Mouse (Mus musculus) neural tube, embryonic 12.5 days (tissue): ENCODE data around the gene Slc38a2. TPM values are rescaled to one million over a fixed set of nuclear protein-coding genes. Genes with fewer than 3 reads are reported as not detected.
A peak's percentile ranks its signal among the peaks of the same experiment; 100 is the strongest.

ENCODE experiments used
- ATAC-seq: fragments of 200-750 bp; cut with Nextera tagmentation; 2 replicates; pipeline ENCODE4 v1.8.0; 2017; ENCODE audit warnings: low read depth, mild to moderate bottlenecking, moderate TSS enrichment, moderate library complexity; ENCODE audit not compliant: low FRiP score
- H3K27ac ChIP-seq: fragments of 300-500 bp; sonication (generic); 2 replicates; pipeline ENCODE4 v1.5.1; 2016
- H3K27me3 ChIP-seq: fragments of 300-500 bp; sonication (generic); replicated peaks from 2 replicates; pipeline ENCODE4 v1.6.1; 2016; ENCODE audit warnings: mild to moderate bottlenecking
- H3K36me3 ChIP-seq: fragments of 300-500 bp; sonication (generic); 2 replicates; pipeline ENCODE4 v1.6.1; 2016; ENCODE audit warnings: mild to moderate bottlenecking
- H3K4me1 ChIP-seq: fragments of 300-500 bp; sonication (generic); 2 replicates; pipeline ENCODE4 v1.6.1; 2016
- H3K4me2 ChIP-seq: fragments of 300-500 bp; sonication (generic); replicated peaks from 2 replicates; pipeline ENCODE4 v1.6.1; 2016; ENCODE audit warnings: mild to moderate bottlenecking
- H3K4me3 ChIP-seq: fragments of 300-500 bp; sonication (generic); 2 replicates; pipeline ENCODE4 v1.5.1; 2016
- H3K9ac ChIP-seq: fragments of 300-500 bp; sonication (generic); 2 replicates; pipeline ENCODE4 v1.6.1; 2016; ENCODE audit warnings: mild to moderate bottlenecking
- H3K9me3 ChIP-seq: fragments of 300-500 bp; sonication (generic); 2 replicates; pipeline ENCODE4 v1.6.1; 2016; ENCODE audit warnings: mild to moderate bottlenecking
- WGBS: fragments of 180-500 bp; shearing (Covaris S2); methylation state at CpG from one replicate; pipeline ENCODE4 v1.1.7; 2016; 5-methylcytosine and 5-hydroxymethylcytosine counted together
- polyA plus RNA-seq: library from polyadenylated mRNA; unstranded; fragments of >200 nt; fragmentation: Nextera tagmentation; extraction: Ambion mirVana; gene quantifications from 2 replicates; pipeline ENCODE4 v1.2.1, GENCODE M21; 2016

Slc38a2 gene
- polyA plus RNA-seq, 1 experiment from 2014 or later: 176 TPM

DNA sequence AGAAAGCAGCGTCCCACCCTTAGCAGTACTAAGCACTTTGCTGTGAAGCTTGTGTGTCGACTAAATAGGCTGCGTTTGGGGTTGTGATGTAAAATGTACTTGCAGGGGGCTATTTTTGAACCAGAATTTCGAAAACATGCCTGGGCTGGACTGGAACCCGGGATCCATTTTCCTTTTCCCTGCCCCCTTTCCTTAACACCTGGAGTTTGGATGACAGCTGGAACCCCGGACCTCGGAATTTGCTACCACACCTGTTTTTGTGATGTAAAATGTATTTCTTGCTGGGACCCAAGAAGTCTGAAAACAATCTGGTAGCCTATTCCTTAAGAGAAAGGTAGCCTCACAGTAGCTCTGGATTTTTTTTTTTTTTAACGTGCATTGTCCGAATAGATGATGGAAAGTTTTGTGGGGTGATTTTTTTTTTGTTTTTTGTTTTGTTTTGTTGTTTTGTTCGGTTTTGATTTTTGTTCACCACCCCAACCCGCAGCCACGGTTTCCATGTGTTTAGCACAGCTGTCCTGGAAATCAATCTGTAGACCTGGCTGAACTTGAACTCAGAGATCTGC is 3.0 kb upstream of the Slc38a2 start:
- H3K27ac ChIP-seq: no peak overlapping the region
- WGBS: 89% methylated on average over 12 of the region's 12 CpGs
- H3K4me2 ChIP-seq: no peak overlapping the region
- H3K27me3 ChIP-seq: no peaks in the 10 kb centered on the region
- H3K9ac ChIP-seq: no peak overlapping the region
- H3K4me1 ChIP-seq: peaks cover 8% of the 10 kb centered on the region
- H3K9me3 ChIP-seq: no peaks in the 10 kb centered on the region
- no peaks in the 10 kb centered on the region; the same call in 1 of the 2 replicates for H3K36me3 ChIP-seq
- ATAC-seq: no peak
- H3K4me3 ChIP-seq: no peak overlapping the region

DNA sequence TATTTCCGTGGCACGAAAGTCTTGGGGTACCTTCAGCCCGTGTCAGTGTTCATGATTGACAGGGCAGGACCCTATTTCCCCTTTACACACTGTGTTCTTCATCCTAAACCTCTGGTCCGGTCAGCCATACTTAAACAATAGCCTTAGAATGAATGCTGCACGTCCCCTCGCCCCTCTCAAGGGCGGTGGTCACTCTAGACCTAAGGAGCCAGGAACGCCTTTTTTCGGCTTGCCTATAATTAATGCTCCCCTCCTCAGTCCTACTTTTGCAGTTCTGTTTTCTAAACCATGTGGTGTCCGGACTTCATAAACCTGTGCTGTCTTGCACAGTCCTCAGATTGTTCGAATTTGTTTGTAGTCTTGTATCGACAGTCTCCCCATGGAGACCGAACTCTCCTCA is 1.2 kb upstream of the Slc38a2 start:
- H3K4me3 ChIP-seq: no peak overlapping the region
- peak overlapping the region; percentile 99; the same call in 1 of the 2 replicates for H3K9ac ChIP-seq
- no peaks in the 10 kb centered on the region for H3K27me3 ChIP-seq
- 34% methylated on average over 13 of the region's 13 CpGs for WGBS
- no peak for ATAC-seq
- H3K36me3 ChIP-seq: peaks cover 13% of the 10 kb centered on the region
- H3K4me2 ChIP-seq: peak overlapping the region; percentile 78
- H3K27ac ChIP-seq: no peak overlapping the region; the same call in 1 of the 2 replicates
- H3K4me1 ChIP-seq: peaks cover 25% of the 10 kb centered on the region
- no peaks in the 10 kb centered on the region for H3K9me3 ChIP-seq

GRCm38 (mm10) chr15:96698658-96699448 is 677 bp downstream of the Slc38a2 start:
- H3K4me3 ChIP-seq: peak overlapping the region; percentile 87
- ATAC-seq: peak; percentile 85

GRCm38 (mm10) chr15:96697901-96698657 is 1.5 kb downstream of the Slc38a2 start:
- Histone ChIP-seq H3K4me1 (peaks cover 35% of the 10 kb centered on the region), H3K9ac (peak overlapping the region; percentile 99), H3K4me3 (peak overlapping the region; percentile 87), H3K27ac (peak overlapping the region; percentile 99; the same call in 1 of the 2 replicates), H3K9me3 (no peaks in the 10 kb centered on the region), H3K4me2 (peak overlapping the region; percentile 78), H3K36me3 (peaks cover 40% of the 10 kb centered on the region), H3K27me3 (no peaks in the 10 kb centered on the region)
- WGBS: 24% methylated on average over 19 of the region's 19 CpGs
- ATAC-seq: peak; percentile 3; the same call in 1 of the 2 replicates

More at GRCm38 (mm10) chr15:96698658-96699448, 677 bp downstream of the Slc38a2 start:
- under 1% methylated on average over 89 of the region's 101 CpGs for whole genome bisulfite sequencing
- no peaks in the 10 kb centered on the region for H3K27me3 ChIP-seq
- peak overlapping the region; percentile 99 for H3K9ac ChIP-seq
- no peaks in the 10 kb centered on the region for H3K9me3 ChIP-seq
- peak overlapping the region; percentile 99 for H3K27ac ChIP-seq
- H3K4me2 ChIP-seq: peak overlapping the region; percentile 78
- peaks cover 35% of the 10 kb centered on the region for H3K4me1 ChIP-seq
- peaks cover 33% of the 10 kb centered on the region for H3K36me3 ChIP-seq

DNA sequence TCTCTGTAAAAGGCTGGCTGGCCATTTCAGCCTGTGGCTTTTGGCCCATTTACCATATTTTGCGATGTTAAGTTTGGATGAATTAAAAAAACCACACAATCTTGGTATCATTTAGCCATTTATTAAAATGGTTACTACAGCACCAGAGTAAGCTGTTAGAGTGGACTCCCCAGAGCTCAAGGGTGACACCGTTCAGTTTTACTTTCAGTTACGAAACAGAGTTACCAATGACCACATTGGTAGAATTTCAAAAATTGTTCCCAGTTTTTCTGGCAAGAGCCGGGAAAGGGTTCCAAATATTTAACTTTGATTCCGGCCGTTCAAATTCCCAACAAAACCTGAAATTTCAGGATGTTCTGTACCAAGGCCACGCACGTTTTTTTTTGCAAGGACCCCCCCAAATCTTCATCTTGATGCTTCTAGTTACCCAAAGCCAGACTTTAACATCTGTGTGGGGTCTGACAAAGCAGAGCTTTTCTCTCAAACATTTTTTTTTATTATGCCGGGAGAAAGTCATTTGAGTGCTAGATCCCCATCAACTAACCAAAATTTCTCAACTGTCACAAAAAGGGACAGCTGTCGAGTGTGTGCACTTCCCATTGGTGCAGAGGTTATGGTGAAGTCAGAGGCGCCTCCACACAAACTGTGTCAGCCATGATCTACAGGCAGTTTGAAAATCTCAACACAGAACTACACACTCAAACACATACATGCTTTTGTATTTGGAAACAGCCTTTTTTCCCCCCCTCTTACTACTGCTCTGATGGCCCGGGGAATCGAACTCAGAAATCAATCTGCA is 2.8 kb downstream of the Slc38a2 start:
- 78% methylated on average over 13 of the region's 13 CpGs for WGBS
- Histone ChIP-seq H3K4me3 (peak overlapping the region; percentile 87), H3K36me3 (peaks cover 54% of the 10 kb centered on the region), H3K27ac (no peak overlapping the region), H3K9ac (peak overlapping the region; percentile 99), H3K9me3 (no peaks in the 10 kb centered on the region), H3K4me1 (peaks cover 35% of the 10 kb centered on the region), H3K27me3 (no peaks in the 10 kb centered on the region), H3K4me2 (peak overlapping the region; percentile 78)
- ATAC-seq: no peak

DNA sequence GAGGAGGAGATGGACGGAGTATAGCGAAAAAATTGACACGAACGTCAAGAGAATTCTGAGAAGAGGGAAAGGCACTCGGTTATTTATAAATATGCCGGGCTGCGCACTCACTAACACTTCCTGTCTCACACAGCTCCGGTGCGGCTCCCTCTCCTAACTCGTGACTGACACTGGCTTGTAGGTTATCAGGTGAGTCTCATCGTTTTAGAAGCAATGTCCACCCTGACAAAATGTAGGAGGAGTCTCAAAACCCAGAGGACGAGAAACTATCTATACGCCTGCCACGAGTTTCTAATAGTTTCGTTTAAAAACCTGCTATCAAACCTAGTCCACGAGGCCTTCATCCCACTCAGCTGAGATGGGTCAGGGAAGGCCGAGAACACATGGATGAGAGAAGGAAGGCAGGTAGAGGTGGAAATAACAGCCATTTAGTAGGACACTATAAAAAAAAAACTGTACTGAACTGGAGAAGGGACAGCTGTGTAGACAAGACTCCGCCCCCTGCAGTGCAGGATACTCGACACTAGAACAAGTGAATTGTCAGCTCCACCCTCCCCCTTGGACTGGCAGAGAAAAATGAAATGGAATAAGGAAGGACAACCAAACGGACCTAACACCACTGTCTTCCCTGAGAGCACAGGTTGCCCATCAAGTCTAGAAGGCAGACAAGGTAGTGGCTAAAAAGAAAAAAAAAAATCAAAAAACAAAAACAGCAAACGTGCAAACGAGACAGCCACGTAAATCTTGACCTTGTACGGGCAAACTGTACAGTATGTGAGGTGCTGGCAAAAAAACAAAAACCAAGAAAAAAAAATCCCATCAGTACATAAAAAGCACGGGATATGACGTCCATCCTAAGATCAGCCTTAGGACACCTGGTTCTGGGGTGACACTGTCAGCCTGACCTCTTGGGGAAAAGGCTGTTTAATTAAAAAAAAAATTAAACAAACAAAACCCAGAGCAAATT is 3.8 kb downstream of the Slc38a2 start:
- 0 out of 2 replicates have a peak overlapping the region, but pooled peaks have one; percentile 87 for H3K4me3 ChIP-seq
- 78% methylated on average over 26 of the region's 26 CpGs for WGBS
- H3K27me3 ChIP-seq: no peaks in the 10 kb centered on the region
- no peak for ATAC-seq
- H3K27ac ChIP-seq: no peak overlapping the region
- H3K4me1 ChIP-seq: peaks cover 35% of the 10 kb centered on the region
- peak overlapping the region; percentile 78 for H3K4me2 ChIP-seq
- no peak overlapping the region for H3K9ac ChIP-seq
- H3K36me3 ChIP-seq: peaks cover 64% of the 10 kb centered on the region
- H3K9me3 ChIP-seq: no peaks in the 10 kb centered on the region

GRCm38 (mm10) chr15:96694988-96695387 is 4.5 kb downstream of the Slc38a2 start:
- H3K27ac ChIP-seq: no peak overlapping the region
- H3K9ac ChIP-seq: no peak overlapping the region
- H3K4me3 ChIP-seq: no peak overlapping the region
- WGBS: 94% methylated on average over 7 of the region's 7 CpGs
- peaks cover 71% of the 10 kb centered on the region for H3K36me3 ChIP-seq
- no peaks in the 10 kb centered on the region for H3K9me3 ChIP-seq
- H3K4me2 ChIP-seq: no peak overlapping the region
- peaks cover 27% of the 10 kb centered on the region for H3K4me1 ChIP-seq
- H3K27me3 ChIP-seq: no peaks in the 10 kb centered on the region
- ATAC-seq: no peak

DNA sequence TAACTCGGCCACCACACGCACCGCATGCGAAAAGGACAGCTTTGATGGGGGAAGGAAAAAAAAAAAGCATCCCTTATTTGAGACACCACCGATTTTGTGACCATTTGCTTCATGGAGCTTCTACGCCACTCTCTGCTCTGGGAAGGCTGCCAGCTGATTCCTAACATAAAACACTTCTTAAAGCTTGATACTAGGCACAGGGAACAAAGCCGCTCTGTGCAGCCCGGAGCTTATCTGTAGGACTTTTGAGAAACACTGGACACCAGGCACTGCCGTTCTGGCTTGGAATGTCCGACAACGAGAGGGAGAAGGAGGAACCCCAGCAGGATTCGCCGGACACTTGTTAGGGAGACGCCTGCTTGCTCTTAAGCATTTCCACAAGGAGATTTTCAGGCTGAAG is 5.8 kb downstream of the Slc38a2 start:
- Histone ChIP-seq H3K4me3 (no peak overlapping the region), H3K27ac (no peak overlapping the region), H3K36me3 (peaks cover 79% of the 10 kb centered on the region), H3K9me3 (no peaks in the 10 kb centered on the region), H3K27me3 (no peaks in the 10 kb centered on the region), H3K4me2 (no peak overlapping the region), H3K9ac (no peak overlapping the region), H3K4me1 (peaks cover 27% of the 10 kb centered on the region)
- ATAC-seq: no peak
- WGBS: 86% methylated on average over 14 of the region's 14 CpGs

DNA sequence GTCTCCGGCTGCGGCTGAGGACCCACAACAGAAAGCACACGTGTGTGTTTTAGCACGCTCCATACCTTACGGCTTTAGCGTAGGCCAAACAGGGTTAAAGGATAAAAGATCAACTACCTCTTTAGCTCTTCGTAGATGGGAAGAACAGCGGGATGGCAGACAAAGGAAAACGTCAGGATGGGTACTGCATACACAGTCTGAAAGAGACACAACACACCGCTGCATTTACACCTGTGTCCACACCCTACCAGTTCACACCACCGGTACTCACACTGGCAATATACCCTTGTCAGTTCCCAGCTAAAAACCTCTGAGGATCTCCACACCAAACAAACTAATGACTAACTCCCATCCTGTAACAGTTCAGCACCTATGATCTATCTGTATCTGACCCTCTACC is 7.1 kb downstream of the Slc38a2 start:
- Histone ChIP-seq H3K9ac (no peak overlapping the region), H3K27ac (no peak overlapping the region), H3K9me3 (no peaks in the 10 kb centered on the region), H3K27me3 (no peaks in the 10 kb centered on the region), H3K4me2 (no peak overlapping the region), H3K4me1 (peaks cover 25% of the 10 kb centered on the region), H3K4me3 (no peak overlapping the region), H3K36me3 (peaks cover 88% of the 10 kb centered on the region)
- ATAC-seq: no peak
- WGBS: 89% methylated on average over 11 of the region's 11 CpGs

- no peak for ATAC-seq
- no peak overlapping the region for H3K27ac ChIP-seq
Measured at GRCm38 (mm10) chr15:96691381-96691780, 8.1 kb downstream of the Slc38a2 start.

GRCm38 (mm10) chr15:96690829-96691228 is 8.7 kb downstream of the Slc38a2 start:
- H3K4me1 ChIP-seq: peaks cover 11% of the 10 kb centered on the region; the same call in 1 of the 2 replicates
- no peaks in the 10 kb centered on the region for H3K27me3 ChIP-seq
- no peak overlapping the region for H3K27ac ChIP-seq
- H3K4me3 ChIP-seq: no peak overlapping the region
- H3K9ac ChIP-seq: no peak overlapping the region
- H3K9me3 ChIP-seq: no peaks in the 10 kb centered on the region
- H3K4me2 ChIP-seq: no peak overlapping the region
- 95% methylated on average over 13 of the region's 13 CpGs for WGBS
- no peak for ATAC-seq
- peaks cover 80% of the 10 kb centered on the region for H3K36me3 ChIP-seq

More at GRCm38 (mm10) chr15:96691381-96691780, 8.1 kb downstream of the Slc38a2 start:
- Histone ChIP-seq H3K36me3 (peaks cover 84% of the 10 kb centered on the region), H3K4me1 (peaks cover 15% of the 10 kb centered on the region), H3K4me2 (no peak overlapping the region), H3K9me3 (no peaks in the 10 kb centered on the region), H3K9ac (no peak overlapping the region), H3K27me3 (no peaks in the 10 kb centered on the region), H3K4me3 (no peak overlapping the region)
- WGBS: 88% methylated on average over 15 of the region's 15 CpGs
